16 mouse cellular contexts compared by ENCODE assay signal in genomic region chr2:80386255-80386654, GRCm38 (mm10).
"Had no signal": no experiment of that assay in that cellular context is flagged by ENCODE, and none has a peak within 500 bp of the region (broad histone marks: within the 10 kb centered on the region; RNA-seq: fewer than 3 reads in every experiment).

No protein-coding gene starts in this region.

- H3K36me3 ChIP-seq: neural tube, embryonic 13.5 days; neural tube, embryonic 15.5 days; stomach, embryonic 15.5 days had no signal

- H3K4me3 ChIP-seq: neural tube, embryonic 13.5 days; neural tube, embryonic 15.5 days; stomach, embryonic 15.5 days had no signal

- H3K9me3 ChIP-seq: neural tube, embryonic 13.5 days; neural tube, embryonic 15.5 days; stomach, embryonic 15.5 days had no signal

- DNase-seq: retina, postnatal 1 day; right cerebral cortex, adult 18-20 months; right cerebral cortex, postnatal 14 days; right cerebral cortex, postnatal 25 days; right cerebral cortex, postnatal 4 days; spleen, adult 18-20 months; thymus, adult 18-20 months; thymus, adult 2 months; thymus, postnatal 14 days; thymus, postnatal 25 days; thymus, postnatal 36 days; thymus, postnatal 4 days had no signal

- H3K27ac ChIP-seq: neural tube, embryonic 13.5 days; neural tube, embryonic 15.5 days; stomach, embryonic 15.5 days; stomach, postnatal 0 days had no signal

- H3K27me3 ChIP-seq: neural tube, embryonic 15.5 days; stomach, embryonic 15.5 days had no signal

- H3K4me1 ChIP-seq: neural tube, embryonic 13.5 days; neural tube, embryonic 15.5 days; stomach, embryonic 15.5 days had no signal

- H3K4me2 ChIP-seq: neural tube, embryonic 13.5 days; neural tube, embryonic 15.5 days; stomach, embryonic 15.5 days had no signal

- H3K9ac ChIP-seq: neural tube, embryonic 13.5 days; neural tube, embryonic 15.5 days; stomach, embryonic 15.5 days had no signal
